Mouse (Mus musculus) adrenal gland, adult 8-10 months (tissue): ENCODE data around the gene Nfic. TPM values are rescaled to one million over a fixed set of nuclear protein-coding genes. Genes with fewer than 3 reads are reported as not detected.

Experiments
- DNase-seq: peaks from one replicate; pipeline ENCODE4 v3.0.0; 2022
- total RNA-seq, 4 experiments: library from RNA; stranded (reverse); gene quantifications; 2 replicates each; pipeline ENCODE4 v1.2.4; 2022

The Nfic gene
- total RNA-seq, 4 experiments from 2014 or later, result 113 to 191 (median 144) TPM

DNA sequence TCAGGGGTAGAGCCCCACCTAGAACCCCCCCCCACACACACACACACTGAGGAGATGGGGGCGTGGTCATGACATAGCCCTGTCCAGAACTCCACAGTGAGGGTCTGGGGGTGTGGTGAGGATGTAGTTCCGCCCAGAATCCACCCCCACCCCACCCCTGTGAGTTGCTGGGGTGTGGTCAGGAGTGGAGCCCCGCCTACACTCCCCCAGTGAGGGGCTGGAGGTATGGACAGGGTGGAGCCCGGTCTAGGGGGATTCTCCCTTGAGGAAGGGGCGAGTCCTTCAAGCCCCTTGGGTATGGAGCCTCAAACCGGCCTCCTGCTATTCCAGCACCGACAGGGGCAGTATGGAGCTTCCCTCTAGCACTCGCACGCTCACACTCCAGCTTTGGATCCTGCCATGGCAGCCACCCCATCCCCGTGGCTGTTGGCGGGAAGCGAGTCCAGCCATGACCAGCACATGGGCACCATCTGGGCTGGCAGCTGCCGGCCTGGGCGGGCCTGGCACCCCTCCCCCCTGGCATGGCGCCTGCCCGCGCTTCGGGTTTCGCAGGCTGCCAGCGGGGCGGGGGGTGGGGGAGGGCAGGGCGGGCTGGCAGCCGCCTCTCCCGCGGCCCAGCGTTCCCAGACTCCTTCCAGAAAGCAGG is 38.7 kb downstream of the Nfic start:
- peak; percentile 68 for DNase-seq

GRCm38 (mm10) chr10:81415549-81416310 is 39.7 kb downstream of the Nfic start:
- no peak for DNase-seq

DNA sequence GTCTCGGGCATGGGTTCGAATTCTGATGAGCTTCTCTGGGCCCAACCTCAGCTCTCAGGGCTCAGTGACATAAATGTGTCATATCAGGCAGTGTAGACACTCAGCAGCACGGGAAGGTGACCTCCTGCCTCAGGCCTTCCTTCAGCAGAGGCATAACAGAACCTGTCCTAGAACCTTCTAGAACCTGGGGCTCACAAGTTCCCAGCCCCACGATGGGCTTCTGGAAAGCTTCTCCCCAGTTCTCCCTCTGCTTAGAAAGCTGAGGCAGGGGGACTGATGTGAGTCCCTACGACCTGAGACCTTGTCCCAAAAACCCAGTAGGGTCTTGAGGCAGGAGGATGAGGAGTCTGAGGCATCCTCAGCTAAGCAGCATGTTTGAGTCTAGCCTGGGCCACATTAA is 40.3 kb downstream of the Nfic start:
- no peak for DNase-seq

DNA sequence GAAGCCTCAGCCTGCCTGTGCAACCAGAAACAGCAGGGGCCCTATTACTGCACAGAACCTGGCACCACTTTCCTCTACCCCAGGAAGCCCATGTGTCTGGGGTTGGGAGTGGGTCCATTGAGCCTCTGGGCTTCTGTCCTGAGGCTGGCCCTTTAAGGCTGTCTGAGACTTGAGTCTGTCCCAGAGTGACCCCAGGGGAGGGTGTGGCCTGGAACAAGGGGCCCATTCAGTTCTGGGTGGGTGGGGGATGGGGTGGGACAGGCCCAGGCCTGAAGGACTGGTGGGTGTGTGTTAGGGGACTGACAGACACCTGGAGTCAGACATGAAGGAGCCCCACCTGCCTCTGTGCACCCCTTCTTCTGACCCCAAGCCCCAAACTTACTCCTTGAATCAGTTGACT is 40.8 kb downstream of the Nfic start:
- DNase-seq, result no peak

DNA sequence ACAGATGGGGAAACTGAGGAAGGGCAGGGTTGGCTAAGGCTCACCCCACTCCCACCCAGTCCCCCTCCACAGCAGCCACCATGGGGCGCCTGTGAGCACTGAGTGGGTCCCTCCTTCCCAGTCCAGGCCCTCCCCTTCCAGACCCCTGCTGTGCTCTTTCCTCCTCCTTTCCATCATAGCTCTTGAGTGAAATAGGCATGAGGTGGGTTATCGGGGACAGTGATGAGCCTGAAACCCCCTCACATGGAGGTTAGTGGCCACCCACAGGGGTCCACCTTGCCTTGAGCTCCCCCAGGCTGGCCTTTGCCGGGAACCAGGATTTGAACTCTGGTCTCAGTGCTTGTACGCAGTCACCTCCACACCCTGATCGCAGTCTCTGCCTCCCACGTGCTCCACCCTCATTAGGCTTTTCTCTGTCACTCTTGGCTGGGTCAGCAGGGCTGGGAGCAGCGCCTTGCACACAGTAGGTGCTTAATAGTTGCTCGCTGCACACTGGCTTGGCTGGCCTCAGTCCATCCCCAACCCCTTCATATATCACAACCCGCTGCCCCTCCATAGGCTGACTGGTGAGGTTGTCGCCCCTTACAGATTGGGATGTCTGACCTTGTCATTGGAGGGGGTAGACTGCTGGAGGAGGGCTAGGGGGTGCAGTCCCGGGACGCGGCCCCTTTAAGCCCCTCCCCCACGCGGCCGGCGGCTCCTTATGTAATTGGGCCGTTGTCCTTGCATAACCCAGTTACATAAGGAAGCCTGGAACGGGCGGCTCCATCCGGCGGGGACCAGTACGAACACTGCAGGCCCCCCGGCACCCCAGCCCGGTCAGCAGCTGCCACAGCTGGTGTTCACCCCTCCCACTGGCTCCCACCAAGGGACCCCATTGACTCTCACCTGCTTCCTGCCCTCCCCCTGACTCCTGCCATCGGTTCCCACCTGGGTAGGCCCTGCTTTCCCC is 41.8 kb downstream of the Nfic start:
- DNase-seq, result peak; percentile 88

- DNase-seq, result no peak
These were observed 42.7 kb downstream of the Nfic start for GRCm38 (mm10) chr10:81412586-81413309.

GRCm38 (mm10) chr10:81411471-81412400 is 43.7 kb downstream of the Nfic start:
- peak; percentile 79 for DNase-seq

DNA sequence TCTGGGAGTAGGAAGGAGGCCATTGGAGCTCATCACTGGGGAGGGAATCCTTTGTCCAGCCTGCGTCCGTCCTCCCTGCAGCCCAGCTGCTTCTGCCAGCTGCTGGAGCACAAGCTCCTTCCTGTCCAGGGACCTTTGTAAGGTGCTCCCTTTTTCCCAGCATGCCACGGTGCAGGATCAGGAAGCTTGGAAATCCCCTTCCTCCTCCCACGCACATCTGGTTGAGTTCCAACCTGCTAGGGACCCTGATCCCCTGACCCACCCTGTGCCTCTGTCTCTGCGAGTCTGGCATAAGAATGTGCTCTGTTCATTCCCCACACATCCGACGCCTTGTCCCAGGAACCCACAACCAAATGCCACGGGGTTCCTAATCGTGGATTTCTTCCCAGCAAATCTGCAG is 44.5 kb downstream of the Nfic start:
- DNase-seq, result no peak

DNA sequence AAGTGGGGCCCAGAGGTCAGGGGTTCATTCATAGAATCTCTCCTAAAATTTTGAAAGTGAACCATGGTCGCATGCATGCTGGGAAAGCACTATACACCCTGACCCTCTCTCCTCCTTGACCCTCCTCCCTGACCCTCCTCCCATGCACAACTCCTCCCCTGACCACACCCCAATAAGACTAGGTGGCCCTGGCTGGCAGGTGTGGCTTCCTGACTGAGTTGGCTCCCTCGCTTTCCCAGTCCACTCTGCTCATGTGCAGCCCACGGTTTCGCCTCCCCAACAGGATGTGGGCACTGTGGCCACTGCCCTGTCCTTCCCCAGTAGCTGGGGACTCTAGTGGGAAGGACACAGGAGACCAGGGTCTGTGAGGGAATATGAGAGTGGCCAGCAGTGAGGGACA is 45.1 kb downstream of the Nfic start:
- no peak for DNase-seq

DNA sequence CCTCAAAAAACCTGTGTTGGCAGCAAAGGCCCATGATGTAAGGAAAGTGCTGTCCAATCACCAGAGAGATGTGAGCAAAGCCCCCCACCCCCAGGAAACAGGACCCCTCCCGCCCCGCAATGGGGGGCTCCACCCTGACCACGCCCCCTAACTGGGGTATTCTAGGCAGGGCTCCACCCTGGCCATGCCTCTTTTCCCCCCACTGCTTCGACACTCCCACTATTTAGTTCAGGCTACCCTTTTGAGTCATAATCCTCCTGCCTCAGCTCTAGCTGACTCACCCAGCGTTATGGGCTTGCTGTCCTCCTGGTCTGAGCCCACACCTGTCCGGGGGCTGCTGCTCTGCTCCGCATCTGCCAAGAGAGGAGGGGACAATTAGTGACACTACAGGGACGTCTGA is 46.1 kb downstream of the Nfic start:
- DNase-seq, result no peak

- peak; percentile 85 for DNase-seq
These were observed 46.6 kb downstream of the Nfic start for GRCm38 (mm10) chr10:81408871-81409291.

GRCm38 (mm10) chr10:81408424-81408729 is 47.1 kb downstream of the Nfic start:
- no peak for DNase-seq

GRCm38 (mm10) chr10:81407539-81408423 is 47.7 kb downstream of the Nfic start:
- peak; percentile 93 for DNase-seq

DNA sequence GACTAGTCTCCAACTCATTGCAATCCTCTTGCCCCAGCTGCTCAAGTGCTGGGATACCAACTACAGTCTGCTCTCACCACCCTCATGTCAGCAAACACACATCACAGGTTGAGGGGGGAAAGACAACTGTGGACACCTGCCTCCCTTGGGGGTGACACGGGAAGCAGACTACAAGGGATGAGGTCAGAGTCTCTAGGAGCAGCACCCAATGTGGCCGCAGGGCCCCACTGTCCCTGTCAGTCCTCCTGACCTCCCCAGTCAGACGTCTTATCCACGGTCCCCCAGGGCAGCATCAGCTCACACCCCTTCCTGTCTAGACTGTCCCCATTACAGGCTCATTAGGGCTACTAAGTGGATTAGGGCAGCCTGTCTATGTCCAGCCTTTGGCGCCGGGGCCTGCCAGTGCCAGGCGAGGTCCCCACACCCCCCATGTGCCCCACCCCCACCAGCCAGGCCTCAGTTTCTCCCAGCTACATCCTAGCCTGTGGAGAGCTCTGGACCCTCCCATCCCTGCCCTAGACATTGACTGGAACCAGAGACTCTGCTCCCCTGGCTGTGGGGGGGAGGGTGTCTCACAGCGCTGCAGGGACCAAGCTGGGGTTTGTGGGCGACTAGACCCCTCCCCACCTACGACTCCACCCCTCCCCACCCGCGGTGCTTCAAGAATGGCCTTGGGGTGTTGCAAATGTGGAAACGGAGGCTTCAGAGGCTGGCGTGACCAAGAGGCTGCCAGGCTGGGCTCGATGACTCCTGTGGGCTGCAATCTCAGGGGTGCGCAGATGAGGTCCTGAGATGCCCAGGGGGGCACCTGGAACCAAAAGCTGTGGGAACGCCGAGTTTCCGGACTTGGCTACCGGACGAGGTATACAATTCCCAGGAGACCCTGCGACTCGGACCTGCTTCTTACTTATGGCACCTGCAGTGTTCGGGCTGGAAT is 48.7 kb downstream of the Nfic start:
- no peak for DNase-seq

GRCm38 (mm10) chr10:81405588-81406201 is 49.7 kb downstream of the Nfic start:
- DNase-seq, result no peak

GRCm38 (mm10) chr10:81404720-81405119 is 50.7 kb downstream of the Nfic start:
- no peak for DNase-seq

DNA sequence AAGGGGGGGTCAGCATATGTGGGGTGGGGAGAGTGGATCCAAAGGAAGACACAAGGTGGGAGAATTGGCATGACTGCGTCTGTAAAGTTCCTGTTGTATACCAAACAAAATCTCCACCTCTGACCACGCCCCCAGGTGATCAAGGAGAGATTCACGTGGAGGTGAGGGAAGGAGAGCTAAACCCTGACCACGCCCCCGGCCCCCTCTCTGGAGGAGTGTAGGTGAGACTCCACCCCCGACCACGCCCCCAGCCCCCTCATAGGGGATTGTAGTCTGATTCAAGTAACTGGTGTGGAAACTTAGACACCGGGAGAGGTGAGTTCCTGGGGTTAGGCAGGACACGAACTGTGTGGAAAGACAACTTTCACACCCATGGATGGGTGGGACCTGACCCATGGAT is 51.4 kb downstream of the Nfic start:
- DNase-seq, result no peak

DNA sequence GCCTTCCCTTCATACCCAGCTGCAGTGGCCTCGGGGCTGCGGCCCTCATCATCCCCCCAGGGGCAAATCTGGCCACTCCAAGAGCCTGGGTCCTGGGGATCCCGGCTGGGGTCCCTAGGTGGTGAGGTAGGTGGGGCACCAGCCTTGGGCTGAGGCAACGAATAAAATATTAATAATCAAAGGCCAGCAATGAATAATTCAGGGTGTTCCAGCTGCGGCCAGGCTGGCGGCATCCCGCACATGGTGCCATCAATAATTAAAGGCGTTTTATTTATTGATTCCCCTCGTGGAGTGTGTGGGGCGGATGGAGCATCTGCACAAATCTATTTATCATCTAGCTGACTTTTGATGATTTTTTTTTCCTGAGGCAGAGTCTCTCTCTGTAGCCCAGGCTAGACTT is 51.9 kb downstream of the Nfic start:
- DNase-seq, result no peak
